Mouse (Mus musculus) liver, adult 2 months (tissue): Measurements from ENCODE around the gene Masp2.

ENCODE experiments used
- CTCF ChIP-seq: fragments of 200-500 bp; IDR thresholded peaks from 2 replicates; pipeline ENCODE4 v1.5.1; 2011; ENCODE audit warnings: low read depth, low read length, control low read depth
- POLR2A ChIP-seq: fragments of 200-500 bp; IDR thresholded peaks from 2 replicates; pipeline ENCODE4 v1.6.1; 2011; ENCODE audit warnings: low read length, control low read depth; ENCODE audit not compliant: insufficient read depth; ENCODE audit errors: extremely low read depth

DNA sequence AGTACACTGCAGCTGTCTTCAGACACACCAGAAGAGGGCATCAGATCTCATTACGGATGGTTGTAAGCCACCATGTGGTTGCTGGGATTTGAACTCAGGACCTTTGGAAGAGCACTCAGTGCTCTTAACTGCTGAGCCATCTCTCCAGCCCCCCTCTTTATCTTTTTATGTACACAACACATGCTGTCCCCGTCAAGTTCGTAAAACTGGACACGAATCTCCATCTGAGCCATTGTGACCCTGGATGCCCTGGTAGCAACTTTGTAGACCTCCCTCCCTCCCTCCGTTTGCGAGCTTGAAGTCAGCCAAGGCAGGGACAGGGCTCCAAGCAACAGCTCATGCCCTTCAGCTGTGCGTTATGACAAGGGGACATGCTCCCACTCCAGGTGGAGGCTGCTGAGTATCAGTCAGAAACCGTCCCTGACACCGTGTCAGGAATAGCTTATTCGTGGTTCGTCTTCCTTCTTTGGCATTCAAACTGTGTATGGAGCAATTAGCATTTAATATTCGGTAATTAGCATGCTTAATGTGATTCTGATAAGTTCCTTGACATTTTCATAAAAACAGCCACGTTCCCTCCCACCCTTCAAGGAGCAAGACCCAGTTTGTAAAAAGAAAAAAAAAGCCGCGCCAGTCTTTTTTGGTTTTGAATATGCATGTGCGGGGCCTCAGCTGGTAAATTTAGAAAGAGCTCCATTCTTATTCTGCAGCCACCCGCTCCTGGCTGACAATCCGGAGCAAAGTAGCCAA is 11.8 kb upstream of the Masp2 start:
- TF ChIP-seq CTCF, result no peak
- TF ChIP-seq POLR2A, result no peak
